Mouse (Mus musculus) forebrain, postnatal 0 days (tissue): ENCODE measurements around the gene Smpd3. TPM values are rescaled to one million over a fixed set of nuclear protein-coding genes. Genes with fewer than 3 reads are reported as not detected.

ENCODE experiments used
- ATAC-seq: fragments of 200-750 bp; cut with Nextera tagmentation; 2 replicates; pipeline ENCODE4 v1.8.0; 2017; ENCODE audit warnings: mild to moderate bottlenecking, moderate library complexity
- DNase-seq: peaks from one replicate; pipeline ENCODE4 v3.0.0-alpha.2; 2015
- H3K27ac ChIP-seq: fragments of 300-500 bp; sonication (generic); 2 replicates; pipeline ENCODE4 v1.5.1; 2014; ENCODE audit warnings: low read depth, mild to moderate bottlenecking, antibody characterized with exemption, low read length, moderate library complexity, mixed read lengths
- H3K27me3 ChIP-seq: fragments of 300-500 bp; sonication (generic); 2 replicates; pipeline ENCODE4 v1.6.1; 2014; ENCODE audit warnings: mild to moderate bottlenecking, low read length, mixed read lengths; ENCODE audit not compliant: insufficient read depth
- H3K36me3 ChIP-seq: fragments of 300-500 bp; sonication (generic); 2 replicates; pipeline ENCODE4 v1.6.1; 2014; ENCODE audit warnings: mild to moderate bottlenecking, moderate library complexity; ENCODE audit not compliant: insufficient read depth
- H3K4me1 ChIP-seq: fragments of 300-500 bp; sonication (generic); 2 replicates; pipeline ENCODE4 v1.6.1; 2014; ENCODE audit warnings: antibody characterized with exemption; ENCODE audit not compliant: insufficient read depth
- H3K4me2 ChIP-seq: fragments of 300-500 bp; sonication (generic); 2 replicates; pipeline ENCODE4 v1.6.1; 2014; ENCODE audit warnings: low read depth, mild to moderate bottlenecking, moderate library complexity
- H3K4me3 ChIP-seq: fragments of 300-500 bp; sonication (generic); 2 replicates; pipeline ENCODE4 v1.5.1; 2014; ENCODE audit warnings: low read depth, low read length, mixed read lengths
- H3K9ac ChIP-seq: fragments of 300-500 bp; sonication (generic); 2 replicates; pipeline ENCODE4 v1.6.1; 2014; ENCODE audit warnings: mild to moderate bottlenecking
- H3K9me3 ChIP-seq: fragments of 300-500 bp; sonication (generic); 2 replicates; pipeline ENCODE4 v1.6.1; 2016; ENCODE audit warnings: low read length
- CTCF ChIP-seq: sonication (generic); IDR thresholded peaks from 2 replicates; pipeline ENCODE4 v1.5.1; 2016; ENCODE audit warnings: antibody characterized with exemption, control low read depth, low read depth
- WGBS: fragments of 180-500 bp; shearing (Covaris S2); extraction: QIAGEN DNeasy Blood & Tissue Kit; methylation state at CpG from one replicate; pipeline ENCODE4 v1.1.7; 2014; 5-methylcytosine and 5-hydroxymethylcytosine counted together
- polyA plus RNA-seq: library from polyadenylated mRNA; unstranded; fragments of >200 nt; fragmentation: Nextera tagmentation; extraction: Ambion mirVana; gene quantifications from 2 replicates; pipeline ENCODE4 v1.2.1, GENCODE M21; 2015
- total RNA-seq: library from RNA; depleted of rRNA; stranded (reverse); fragments of >200 nt; gene quantifications from 2 replicates; pipeline ENCODE4 v1.2.3, GENCODE M21; 2014

Smpd3 gene
- total and polyA plus RNA-seq, 2 experiments from 2014 or later = 84.8 to 114 TPM

- 69% methylated on average over 3 of the region's 3 CpGs for WGBS
These were observed 30.7 kb upstream of the Smpd3 start for GRCm38 (mm10) chr8:106368501-106368900.

DNA sequence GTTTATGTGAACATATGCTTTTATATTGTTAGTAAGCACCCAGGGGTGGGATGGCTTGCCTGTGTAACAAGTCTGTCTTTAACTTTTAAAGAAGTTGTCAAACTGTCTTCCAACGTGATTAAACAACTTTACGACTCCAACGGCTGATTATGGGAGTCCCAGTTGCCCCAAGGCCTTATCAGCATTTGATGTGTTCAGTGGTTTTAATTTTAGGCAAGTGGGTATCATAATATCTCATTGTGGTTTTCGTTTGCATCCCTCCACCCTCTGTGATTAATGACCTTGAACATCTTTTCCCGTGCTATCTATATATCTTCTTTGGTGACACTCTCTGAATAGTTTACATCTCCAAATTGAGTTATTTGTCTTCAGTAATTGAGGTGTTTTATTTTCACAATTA, 27.0 kb upstream of the Smpd3 start:
- TF ChIP-seq CTCF = no peak
- Histone ChIP-seq H3K9me3 (no peaks in the 10 kb centered on the region), H3K4me3 (no peak overlapping the region), H3K27ac (no peak overlapping the region), H3K4me2 (no peak overlapping the region), H3K36me3 (no peaks in the 10 kb centered on the region), H3K27me3 (no peaks in the 10 kb centered on the region), H3K9ac (no peak overlapping the region), H3K4me1 (no peaks in the 10 kb centered on the region)
- ATAC-seq (no peak), DNase-seq (no peak)
- WGBS = 88% methylated on average over 5 of the region's 5 CpGs

More at GRCm38 (mm10) chr8:106368501-106368900, 30.7 kb upstream of the Smpd3 start:
- DNase-seq = no peak
- no peak overlapping the region for H3K4me2 ChIP-seq
- H3K27me3 ChIP-seq = no peaks in the 10 kb centered on the region
- no peak overlapping the region for H3K9ac ChIP-seq
- no peak for ATAC-seq
- no peaks in the 10 kb centered on the region for H3K4me1 ChIP-seq
- TF ChIP-seq CTCF = peak; percentile 17; the same call in 1 of the 2 replicates
- no peak overlapping the region for H3K27ac ChIP-seq
- H3K4me3 ChIP-seq = no peak overlapping the region
- no peaks in the 10 kb centered on the region for H3K9me3 ChIP-seq
- H3K36me3 ChIP-seq = no peaks in the 10 kb centered on the region

DNA sequence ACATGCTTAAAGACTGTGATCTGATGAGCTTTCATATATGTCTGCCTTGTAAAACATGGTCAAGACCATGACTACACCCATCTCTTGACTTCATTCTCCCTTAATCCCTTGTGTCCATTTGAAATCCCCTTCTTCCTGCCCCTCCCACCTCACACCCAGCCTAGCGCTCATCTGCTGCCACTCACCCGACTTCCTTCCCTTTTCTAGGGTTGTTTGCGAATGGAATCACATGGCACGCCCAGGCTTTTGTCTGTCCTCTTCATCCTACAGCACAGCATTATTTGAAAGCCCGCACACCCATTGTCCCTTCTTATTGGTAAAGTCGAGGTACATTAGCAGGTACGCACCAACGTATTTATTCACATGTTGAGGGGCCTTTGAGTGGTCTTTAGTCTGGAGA, 26.5 kb upstream of the Smpd3 start:
- Histone ChIP-seq H3K9ac (no peak overlapping the region), H3K9me3 (no peaks in the 10 kb centered on the region), H3K27ac (no peak overlapping the region), H3K4me1 (no peaks in the 10 kb centered on the region), H3K36me3 (no peaks in the 10 kb centered on the region), H3K4me3 (no peak overlapping the region), H3K27me3 (no peaks in the 10 kb centered on the region), H3K4me2 (no peak overlapping the region)
- 74% methylated on average over 8 of the region's 8 CpGs for WGBS
- ATAC-seq (no peak), DNase-seq (no peak)
- no peak for TF ChIP-seq CTCF

- 90% methylated on average over 8 of the region's 8 CpGs for WGBS
- H3K36me3 ChIP-seq = no peaks in the 10 kb centered on the region
- no peak overlapping the region for H3K4me3 ChIP-seq
- DNase-seq (no peak), ATAC-seq (no peak)
- H3K27me3 ChIP-seq = no peaks in the 10 kb centered on the region
- no peaks in the 10 kb centered on the region for H3K4me1 ChIP-seq
- no peak overlapping the region for H3K9ac ChIP-seq
- H3K9me3 ChIP-seq = no peaks in the 10 kb centered on the region
- H3K27ac ChIP-seq = no peak overlapping the region
- TF ChIP-seq CTCF = no peak
- no peak overlapping the region for H3K4me2 ChIP-seq
These were observed 25.5 kb upstream of the Smpd3 start for GRCm38 (mm10) chr8:106363321-106363720.

- Histone ChIP-seq H3K4me2 (no peak overlapping the region), H3K36me3 (no peaks in the 10 kb centered on the region), H3K9me3 (no peaks in the 10 kb centered on the region), H3K27ac (no peak overlapping the region), H3K4me1 (no peaks in the 10 kb centered on the region), H3K9ac (no peak overlapping the region), H3K4me3 (no peak overlapping the region), H3K27me3 (no peaks in the 10 kb centered on the region)
- no peak for ATAC-seq
- no peak for TF ChIP-seq CTCF
- WGBS = 74% methylated on average over 4 of the region's 4 CpGs
- no peak for DNase-seq
These were observed 22.0 kb upstream of the Smpd3 start for GRCm38 (mm10) chr8:106359650-106360338.

DNA sequence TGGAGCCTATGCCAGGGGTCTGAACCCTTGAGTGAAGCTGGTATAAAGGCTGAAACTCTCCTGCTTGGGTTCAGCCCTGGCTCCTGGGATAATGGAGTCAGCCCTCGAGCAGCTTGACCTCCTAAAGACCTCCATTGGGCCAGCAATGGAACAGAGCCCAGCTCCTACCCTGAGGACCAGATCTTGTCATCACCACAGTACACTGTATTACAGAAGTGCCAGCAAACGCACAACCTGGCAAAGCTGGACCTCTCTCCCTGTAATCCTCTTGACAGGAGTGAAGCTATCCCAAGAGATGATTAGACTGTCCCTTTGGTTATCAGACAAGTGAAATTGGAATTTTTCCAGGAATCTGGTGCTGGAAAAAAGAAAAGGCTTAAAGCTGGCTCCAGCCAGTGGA, 13.3 kb upstream of the Smpd3 start:
- Histone ChIP-seq H3K36me3 (no peaks in the 10 kb centered on the region), H3K9ac (no peak overlapping the region), H3K9me3 (no peaks in the 10 kb centered on the region), H3K4me1 (no peaks in the 10 kb centered on the region), H3K27me3 (no peaks in the 10 kb centered on the region), H3K4me2 (no peak overlapping the region), H3K4me3 (no peak overlapping the region), H3K27ac (no peak overlapping the region)
- 57% methylated on average over 2 of the region's 2 CpGs for WGBS
- ATAC-seq = no peak
- DNase-seq = no peak
- TF ChIP-seq CTCF = no peak

DNA sequence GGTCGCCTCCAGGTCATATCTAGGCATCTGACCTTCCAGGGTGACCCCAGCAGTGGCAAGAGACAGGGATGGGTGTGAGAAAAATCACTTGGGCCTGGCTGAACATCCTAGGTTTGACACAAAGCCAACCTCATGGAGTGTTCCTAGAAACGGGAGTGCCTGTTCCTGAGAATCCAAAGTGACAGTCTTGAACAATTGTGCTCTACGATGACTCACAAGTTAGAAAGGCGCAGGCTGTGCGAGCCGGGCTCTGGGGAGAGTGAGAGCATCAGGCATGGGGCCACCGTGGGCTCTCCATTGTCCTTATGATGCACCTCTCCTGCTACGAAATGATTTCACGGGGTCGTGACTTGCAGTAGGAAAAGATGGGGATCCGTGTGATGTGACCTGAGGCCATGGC, 11.6 kb upstream of the Smpd3 start:
- Histone ChIP-seq H3K9ac (no peak overlapping the region), H3K4me1 (no peaks in the 10 kb centered on the region), H3K9me3 (no peaks in the 10 kb centered on the region), H3K4me3 (no peak overlapping the region), H3K36me3 (no peaks in the 10 kb centered on the region), H3K27ac (no peak overlapping the region), H3K4me2 (no peak overlapping the region), H3K27me3 (no peaks in the 10 kb centered on the region)
- TF ChIP-seq CTCF = no peak
- 72% methylated on average over 11 of the region's 11 CpGs for WGBS
- ATAC-seq (no peak), DNase-seq (no peak)
